Comparison of ENCODE assay signal across 8 mouse cellular contexts in the genomic region with DNA sequence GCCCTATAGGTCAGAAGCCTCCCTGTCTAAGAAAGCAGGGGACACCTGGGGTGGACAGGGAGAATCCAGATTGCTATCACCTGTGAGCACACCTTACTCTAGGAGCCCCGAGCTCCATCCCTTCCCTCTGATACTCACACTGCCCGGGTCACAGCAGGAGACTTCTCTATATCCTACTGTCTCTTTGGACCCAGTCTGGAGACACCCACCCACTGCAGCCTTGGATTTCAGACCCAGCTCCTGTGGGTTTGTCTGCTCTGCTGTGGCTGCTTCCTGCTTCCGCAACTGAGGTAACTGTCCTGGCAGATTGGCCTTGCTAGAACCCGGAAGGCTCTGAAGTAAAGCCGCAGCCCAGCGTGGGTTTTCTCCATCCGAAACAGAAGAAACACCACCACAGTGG. TPM values are rescaled to one million over a fixed set of nuclear protein-coding genes. Genes with fewer than 3 reads are reported as not detected.
DNase-seq lines count a peak whose midpoint lies in the region; ATAC-seq and TF ChIP-seq lines count a peak whose summit lies in the region.

No protein-coding gene starts in this region.

- H3K4me1 ChIP-seq in embryonic facial prominence, embryonic 13.5 days = peaks cover 27% of the 10 kb centered on the region
- peaks cover 33% of the 10 kb centered on the region for H3K4me1 ChIP-seq in hindbrain, embryonic 15.5 days (replicated peaks)
- no peaks in the 10 kb centered on the region for H3K4me1 ChIP-seq in liver, postnatal 0 days (ENCODE audit: insufficient read depth)

- 63% methylated on average over 7 of the region's 7 CpGs for WGBS in embryonic facial prominence, embryonic 13.5 days
- 76% methylated on average over 7 of the region's 7 CpGs for WGBS in hindbrain, embryonic 15.5 days
- 50% methylated on average over 7 of the region's 7 CpGs for WGBS in liver, postnatal 0 days (ENCODE audit: insufficient replicate concordance)

- no peak for TF ChIP-seq EP300 in liver, postnatal 0 days (IDR thresholded peaks at IDR 0.05; ENCODE audit: low read depth)

- H3K36me3 ChIP-seq in embryonic facial prominence, embryonic 13.5 days = no peaks in the 10 kb centered on the region
- H3K36me3 ChIP-seq in hindbrain, embryonic 15.5 days = no peaks in the 10 kb centered on the region
- no peaks in the 10 kb centered on the region for H3K36me3 ChIP-seq in liver, postnatal 0 days (replicated peaks; ENCODE audit: insufficient read depth, low read length)

- peak overlapping the region; percentile 58 for H3K4me3 ChIP-seq in embryonic facial prominence, embryonic 13.5 days
- peak overlapping the region; percentile 53 for H3K4me3 ChIP-seq in hindbrain, embryonic 15.5 days
- peak overlapping the region; percentile 15; the same call in 1 of the 2 replicates for H3K4me3 ChIP-seq in liver, postnatal 0 days (ENCODE audit: low read depth, low read length)

- ATAC-seq in embryonic facial prominence, embryonic 13.5 days (ENCODE audit: insufficient number of reproducible peaks, insufficient read depth, low FRiP score, low TSS enrichment, low read depth) = no peak
- no peak for ATAC-seq in hindbrain, embryonic 15.5 days (ENCODE audit: low FRiP score, low read depth)
- no peak for ATAC-seq in liver, postnatal 0 days
- no peak for ATAC-seq in megakaryocyte, adult 5-6 weeks (ENCODE audit: poor library complexity, severe bottlenecking)

- no peaks in the 10 kb centered on the region for H3K9me3 ChIP-seq in embryonic facial prominence, embryonic 13.5 days
- no peaks in the 10 kb centered on the region for H3K9me3 ChIP-seq in hindbrain, embryonic 15.5 days
- H3K9me3 ChIP-seq in liver, postnatal 0 days (ENCODE audit: low read length) = no peaks in the 10 kb centered on the region

- H3K9ac ChIP-seq in embryonic facial prominence, embryonic 13.5 days = peak overlapping the region; percentile 73
- H3K9ac ChIP-seq in hindbrain, embryonic 15.5 days = peak overlapping the region; percentile 44
- no peak overlapping the region for H3K9ac ChIP-seq in liver, postnatal 0 days (replicated peaks)

- peak; percentile 7 to 11 for DNase-seq in adrenal gland, postnatal 36 days
- DNase-seq in liver, postnatal 0 days = peak; percentile 12
- no peak for DNase-seq in ovary, postnatal 10 days (ENCODE audit: low spot score)
- no peak for DNase-seq in cerebellum, adult 11 months
- DNase-seq in embryo, embryonic 10 days (ENCODE audit: low spot score) = no peak

- peak overlapping the region; percentile 98 for H3K4me2 ChIP-seq in embryonic facial prominence, embryonic 13.5 days
- peak overlapping the region; percentile 98 for H3K4me2 ChIP-seq in hindbrain, embryonic 15.5 days
- peak overlapping the region; percentile 42; the same call in 1 of the 2 replicates for H3K4me2 ChIP-seq in liver, postnatal 0 days (ENCODE audit: low read depth, low read length)

- peaks cover 38% of the 10 kb centered on the region for H3K27me3 ChIP-seq in embryonic facial prominence, embryonic 13.5 days
- peaks cover 7% of the 10 kb centered on the region for H3K27me3 ChIP-seq in hindbrain, embryonic 15.5 days
- peaks cover 34% of the 10 kb centered on the region for H3K27me3 ChIP-seq in liver, postnatal 0 days (ENCODE audit: insufficient read depth, low read length)

- H3K27ac ChIP-seq in embryonic facial prominence, embryonic 13.5 days = no peak overlapping the region
- H3K27ac ChIP-seq in hindbrain, embryonic 15.5 days (replicated peaks) = no peak overlapping the region
- no peak overlapping the region for H3K27ac ChIP-seq in liver, postnatal 0 days (ENCODE audit: low read depth)

- TF ChIP-seq CTCF in liver, postnatal 0 days (IDR thresholded peaks at IDR 0.05; ENCODE audit: low read depth) = no peak

RNA-seq across cellular contexts. Expression of gene Galnt18, which starts 1.6 kb away (rescaled TPM):
- total RNA-seq in adrenal gland, postnatal 36 days (2021) = 10 to 100 TPM; 14.3 to 18.6 TPM
- 20.2 and 21.7 TPM in 2 replicates for polyA plus RNA-seq in embryonic facial prominence, embryonic 13.5 days (2015; fragmentation: Nextera tagmentation; extraction: Ambion mirVana)
- polyA plus RNA-seq in hindbrain, embryonic 15.5 days (2015; fragmentation: Nextera tagmentation; extraction: Ambion mirVana) = 17.6 and 17.7 TPM in 2 replicates
- 1.7 and 1.9 TPM in 2 replicates for polyA plus RNA-seq in liver, postnatal 0 days (2015; fragmentation: Nextera tagmentation; extraction: Ambion mirVana)
- total RNA-seq in megakaryocyte, adult 5-6 weeks (2015) = not detected in 2 replicates
- total RNA-seq in megakaryocyte, adult 5-6 weeks (2017) = not detected in 2 replicates

Comparison
In these comparisons a context has a peak if more than half of its experiments do, and no peak if none do; other contexts are left out.
1. DNase-seq: peak in adrenal gland, postnatal 36 days (2 of 2) and liver, postnatal 0 days (single experiment); none in ovary, postnatal 10 days (single experiment), cerebellum, adult 11 months (single experiment) and embryo, embryonic 10 days (single experiment).
2. H3K4me2 ChIP-seq: peak in every context shown above with its lines; median percentile 98 in embryonic facial prominence, embryonic 13.5 days; 98 in hindbrain, embryonic 15.5 days; 42 in liver, postnatal 0 days.
3. Peak in every context shown above with its lines, with median percentiles within 50 percentile points of each other: H3K4me3 ChIP-seq.